Mouse (Mus musculus) intestine, embryonic 14.5 days (tissue): Measurements from ENCODE around the gene Gm10037. TPM values are rescaled to one million over a fixed set of nuclear protein-coding genes. Genes with fewer than 3 reads are reported as not detected.
A peak's percentile ranks its signal among the peaks of the same experiment; 100 is the strongest.
"Not testable (repeated sequence)": the region's sequence is repeated elsewhere in the genome, so short reads cannot be mapped to it uniquely, and the experiment has no call there.

Source experiments
- ATAC-seq: fragments of 200-750 bp; cut with Nextera tagmentation; replicated peaks from 2 replicates; pipeline ENCODE4 v1.8.0; 2017; ENCODE audit warnings: low read depth, moderate number of reproducible peaks, moderate TSS enrichment, moderate library complexity; ENCODE audit not compliant: low FRiP score, low TSS enrichment
- DNase-seq: peaks from one replicate; pipeline ENCODE4 v3.0.0-alpha.2; 2018; ENCODE audit warnings: low spot score
- H3K27ac ChIP-seq: fragments of 300-500 bp; sonication (generic); 2 replicates; pipeline ENCODE4 v1.5.1; 2014; ENCODE audit warnings: low read depth, mild to moderate bottlenecking, control low read depth
- H3K27me3 ChIP-seq: fragments of 300-500 bp; sonication (generic); replicated peaks from 2 replicates; pipeline ENCODE4 v1.6.1; 2014; ENCODE audit warnings: low read length, control low read depth; ENCODE audit not compliant: control insufficient read depth, insufficient read depth
- H3K36me3 ChIP-seq: fragments of 300-500 bp; sonication (generic); 2 replicates; pipeline ENCODE4 v1.6.1; 2014; ENCODE audit warnings: low read length, control low read depth; ENCODE audit not compliant: control insufficient read depth, insufficient read depth
- H3K4me1 ChIP-seq: fragments of 300-500 bp; sonication (generic); replicated peaks from 2 replicates; pipeline ENCODE4 v1.6.1; 2014; ENCODE audit warnings: low read length, control low read depth, mixed read lengths; ENCODE audit not compliant: control insufficient read depth, insufficient read depth
- H3K4me2 ChIP-seq: fragments of 300-500 bp; sonication (generic); 2 replicates; pipeline ENCODE4 v1.6.1; 2014; ENCODE audit warnings: low read length
- H3K4me3 ChIP-seq: fragments of 300-500 bp; sonication (generic); 2 replicates; pipeline ENCODE4 v1.5.1; 2014; ENCODE audit warnings: low read depth, low read length, control low read depth, mixed read lengths
- H3K9ac ChIP-seq: fragments of 300-500 bp; sonication (generic); 2 replicates; pipeline ENCODE4 v1.6.1; 2014; ENCODE audit warnings: mild to moderate bottlenecking, low read length
- H3K9me3 ChIP-seq: fragments of 300-500 bp; sonication (generic); 2 replicates; pipeline ENCODE4 v1.6.1; 2016; ENCODE audit warnings: low read length, control low read depth; ENCODE audit not compliant: control insufficient read depth
- WGBS: fragments of 180-500 bp; shearing (Covaris S2); extraction: QIAGEN DNeasy Blood & Tissue Kit; methylation state at CpG from one replicate; pipeline ENCODE4 v1.1.7; 2014; 5-methylcytosine and 5-hydroxymethylcytosine counted together
- polyA plus RNA-seq: library from polyadenylated mRNA; unstranded; fragments of >200 nt; fragmentation: Nextera tagmentation; extraction: Ambion mirVana; gene quantifications from 2 replicates; pipeline ENCODE4 v1.2.1, GENCODE M21; 2014

The Gm10037 gene
- 3.7 TPM in 2 replicates for polyA plus RNA-seq

DNA sequence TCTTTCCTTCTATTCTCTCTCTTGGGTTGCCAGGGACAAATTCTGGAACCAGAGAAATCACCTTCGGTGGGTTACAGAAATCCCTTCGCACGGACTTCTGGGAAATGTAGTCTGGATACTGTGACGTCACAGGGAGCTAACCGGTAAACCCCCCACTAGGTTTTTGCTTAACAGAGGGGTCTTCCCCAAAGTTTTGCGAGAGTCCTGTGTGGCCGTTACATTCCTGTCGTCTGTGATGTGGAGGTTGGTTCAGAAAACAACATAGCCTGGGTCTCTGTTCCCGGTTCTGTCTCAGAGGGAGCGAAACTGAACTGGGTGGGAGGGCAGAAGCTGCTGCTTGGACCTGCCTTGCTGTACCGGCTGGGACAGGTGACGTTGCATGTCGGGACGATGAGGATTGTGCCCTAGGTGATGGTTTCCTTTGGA, at the start of gene Gm10037:
Gm10037 (plus strand) TSS at position 196 of the 426 bp plus-strand sequence.
- Histone ChIP-seq H3K36me3 (peaks cover 7% of the 10 kb centered on the region), H3K27ac (no peak within 1 kb of the TSS), H3K27me3 (no peaks in the 10 kb centered on the region), H3K4me1 (no peaks in the 10 kb centered on the region), H3K4me2 (peak within 1 kb of the TSS; percentile 61), H3K4me3 (peak within 1 kb of the TSS; percentile 50), H3K9me3 (peaks cover 6% of the 10 kb centered on the region; the same call in 1 of the 2 replicates), H3K9ac (peak within 1 kb of the TSS; percentile 51)
- DNase-seq (peak; percentile 86), ATAC-seq (peak; percentile 87)
- 5% methylated on average over 14 of the region's 14 CpGs for WGBS

DNA sequence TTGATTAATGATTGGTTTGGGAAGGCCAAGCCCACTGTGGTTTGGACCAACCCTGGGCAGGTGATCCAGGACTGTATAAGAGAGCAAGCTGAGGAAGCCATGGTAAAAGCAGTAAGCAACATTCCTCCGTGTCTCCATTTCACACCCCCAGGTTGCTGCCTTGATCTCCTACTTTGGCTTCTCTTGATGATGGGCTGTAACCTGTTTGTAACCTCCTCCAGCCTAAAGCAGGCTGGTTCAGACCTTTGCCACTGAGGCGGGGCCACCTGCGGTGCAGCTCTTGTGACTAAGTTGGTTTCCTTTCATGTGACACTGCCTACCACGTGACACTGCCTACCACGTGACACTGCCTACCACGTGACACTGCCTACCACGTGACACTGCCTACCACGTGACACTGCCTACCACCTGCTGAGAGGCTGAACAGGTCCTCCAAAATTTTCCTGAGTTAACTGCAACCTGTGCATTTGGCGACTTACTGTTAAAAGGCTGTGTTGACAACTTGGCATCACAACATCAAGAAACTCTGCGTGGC, 38.9 kb upstream of the Gm10037 start:
- Histone ChIP-seq H3K27ac (no peak overlapping the region), H3K4me1 (no peaks in the 10 kb centered on the region), H3K4me2 (no peak overlapping the region), H3K9me3 (0 out of 2 replicates have a peak, but pooled peaks cover 5% of the 10 kb centered on the region), H3K36me3 (no peaks in the 10 kb centered on the region), H3K27me3 (no peaks in the 10 kb centered on the region), H3K9ac (no peak overlapping the region), H3K4me3 (no peak overlapping the region)
- 94% methylated on average over 10 of the region's 10 CpGs for WGBS
- no peak for ATAC-seq
- DNase-seq = no peak

DNA sequence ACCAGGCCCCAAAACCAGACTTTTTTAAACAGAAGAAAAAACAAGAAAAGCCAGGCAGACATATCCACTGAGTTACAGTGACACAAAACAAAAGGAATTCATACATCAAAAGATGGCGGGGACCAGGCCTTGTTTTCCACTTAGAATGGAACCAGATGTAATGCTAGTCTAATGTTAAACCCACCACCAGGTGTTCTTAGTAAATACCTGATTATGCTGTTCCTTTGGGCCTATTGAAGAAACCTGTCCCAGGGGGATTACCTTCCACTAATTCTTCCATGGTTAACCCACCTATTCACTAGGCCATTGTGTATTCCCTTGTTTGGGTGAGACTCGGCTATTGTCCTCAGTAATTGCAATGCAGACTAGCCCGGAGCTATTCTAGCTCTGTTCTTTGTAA, 32.3 kb upstream of the Gm10037 start:
- no peak for ATAC-seq
- Histone ChIP-seq H3K27ac (no peak overlapping the region), H3K9me3 (no peaks in the 10 kb centered on the region), H3K4me1 (no peaks in the 10 kb centered on the region), H3K27me3 (no peaks in the 10 kb centered on the region), H3K9ac (no peak overlapping the region), H3K4me3 (no peak overlapping the region), H3K36me3 (no peaks in the 10 kb centered on the region), H3K4me2 (no peak overlapping the region)
- WGBS = 90% methylated on average over 3 of the region's 3 CpGs
- DNase-seq = no peak

DNA sequence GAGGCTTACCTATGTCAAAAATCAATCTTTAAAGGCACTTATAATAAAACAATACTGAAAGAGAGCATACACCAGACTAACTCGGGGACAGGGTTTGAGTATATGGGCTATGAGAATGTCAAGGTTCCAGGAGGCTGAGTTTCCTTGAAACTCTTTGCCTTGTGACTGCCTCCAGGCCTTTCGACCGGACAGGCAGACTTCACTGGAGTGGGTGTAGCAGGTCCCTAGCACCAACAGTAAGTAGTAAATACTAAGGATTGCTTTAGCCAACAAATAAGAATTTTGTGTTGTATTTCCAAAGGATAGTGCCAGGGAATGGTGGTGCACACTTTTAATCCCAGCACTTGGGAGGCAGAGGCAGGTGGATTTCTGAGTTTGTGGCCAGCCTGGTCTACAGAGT, 31.8 kb upstream of the Gm10037 start:
- ATAC-seq, H3K9me3 ChIP-seq: not testable (repeated sequence)
- 85% methylated on average over 3 of the region's 3 CpGs for WGBS

DNA sequence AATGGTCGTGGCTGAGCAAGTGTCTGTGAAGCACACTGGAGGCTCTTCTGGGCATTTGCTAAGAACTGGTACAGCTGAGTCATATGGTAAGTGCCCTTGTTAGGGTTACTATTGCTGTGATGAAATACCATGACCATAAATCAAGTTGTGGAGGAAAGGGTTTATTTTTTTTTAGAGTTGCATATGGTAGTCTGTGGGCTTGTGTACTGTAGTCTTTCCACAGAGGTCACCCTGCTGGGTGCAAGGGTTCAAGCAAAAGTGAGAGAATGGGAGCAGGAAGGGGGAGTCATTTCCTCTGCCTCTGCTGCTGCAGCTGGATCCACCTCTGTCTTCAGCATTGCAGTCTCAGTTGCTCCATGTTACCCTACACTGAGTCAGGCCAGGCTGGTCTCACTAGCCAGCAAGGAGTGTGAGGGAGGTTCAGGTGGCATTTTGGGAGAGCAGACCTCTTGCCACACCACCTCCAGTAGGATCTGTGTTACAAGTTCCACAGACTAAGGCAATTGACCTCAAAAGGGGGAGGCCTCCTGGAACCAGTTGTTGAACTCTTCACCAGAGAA, 19.2 kb upstream of the Gm10037 start:
- DNase-seq = no peak
- 41% methylated on average over 1 of the region's 1 CpGs for WGBS
- no peaks in the 10 kb centered on the region for H3K9me3 ChIP-seq
- no peak for ATAC-seq
- H3K36me3 ChIP-seq = no peaks in the 10 kb centered on the region
- H3K9ac ChIP-seq = no peak overlapping the region
- H3K27ac ChIP-seq = no peak overlapping the region
- H3K4me2 ChIP-seq = no peak overlapping the region
- no peaks in the 10 kb centered on the region for H3K4me1 ChIP-seq
- H3K27me3 ChIP-seq = no peaks in the 10 kb centered on the region
- no peak overlapping the region for H3K4me3 ChIP-seq

More for the DNA sequence above, 31.8 kb upstream of the Gm10037 start:
- not testable (repeated sequence) for H3K27me3 ChIP-seq, H3K4me2 ChIP-seq, H3K27ac ChIP-seq, H3K4me3 ChIP-seq, DNase-seq, H3K36me3 ChIP-seq, H3K9ac ChIP-seq, H3K4me1 ChIP-seq

DNA sequence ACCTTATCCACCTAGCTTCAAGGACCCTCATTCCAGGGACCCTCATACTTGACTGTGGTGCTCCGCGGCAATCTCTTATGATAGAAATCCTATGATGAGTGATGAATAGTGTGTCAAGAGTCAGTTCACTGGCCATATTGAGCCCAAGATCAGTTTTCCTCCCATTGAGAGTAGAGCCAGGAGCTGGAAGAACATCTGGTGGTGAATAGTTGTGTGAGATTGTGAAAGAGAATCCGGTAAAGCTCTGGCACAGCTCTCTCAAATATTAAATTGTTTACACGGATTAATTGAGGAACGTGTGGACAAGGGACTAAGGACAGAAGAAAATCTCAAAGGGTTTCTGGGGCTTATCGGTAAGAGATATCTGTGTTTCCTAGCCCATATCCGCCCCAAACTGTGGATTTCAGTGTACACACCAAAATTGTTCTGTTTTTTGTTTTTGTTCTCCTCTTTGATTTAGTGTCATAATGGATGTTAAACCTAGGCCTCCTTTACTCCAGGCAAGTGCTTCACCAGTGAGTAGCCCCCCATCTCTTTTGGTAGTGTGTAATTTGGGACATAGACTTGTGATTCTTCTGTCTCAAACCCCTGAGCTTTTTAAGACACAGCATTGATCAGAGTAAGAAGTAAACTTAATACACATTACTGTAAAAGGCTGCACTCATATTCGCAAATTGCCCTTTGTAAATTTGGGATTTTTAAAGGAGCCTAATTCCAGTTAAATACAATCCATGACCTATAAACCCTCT, 17.8 kb upstream of the Gm10037 start:
- Histone ChIP-seq H3K27ac (no peak overlapping the region), H3K4me3 (peak overlapping the region; percentile 70), H3K27me3 (no peaks in the 10 kb centered on the region), H3K9me3 (no peaks in the 10 kb centered on the region), H3K4me1 (no peaks in the 10 kb centered on the region), H3K4me2 (peak overlapping the region; percentile 17; the same call in 1 of the 2 replicates), H3K9ac (no peak overlapping the region), H3K36me3 (no peaks in the 10 kb centered on the region)
- DNase-seq = no peak
- ATAC-seq = peak; percentile 26
- 81% methylated on average over 8 of the region's 8 CpGs for WGBS

DNA sequence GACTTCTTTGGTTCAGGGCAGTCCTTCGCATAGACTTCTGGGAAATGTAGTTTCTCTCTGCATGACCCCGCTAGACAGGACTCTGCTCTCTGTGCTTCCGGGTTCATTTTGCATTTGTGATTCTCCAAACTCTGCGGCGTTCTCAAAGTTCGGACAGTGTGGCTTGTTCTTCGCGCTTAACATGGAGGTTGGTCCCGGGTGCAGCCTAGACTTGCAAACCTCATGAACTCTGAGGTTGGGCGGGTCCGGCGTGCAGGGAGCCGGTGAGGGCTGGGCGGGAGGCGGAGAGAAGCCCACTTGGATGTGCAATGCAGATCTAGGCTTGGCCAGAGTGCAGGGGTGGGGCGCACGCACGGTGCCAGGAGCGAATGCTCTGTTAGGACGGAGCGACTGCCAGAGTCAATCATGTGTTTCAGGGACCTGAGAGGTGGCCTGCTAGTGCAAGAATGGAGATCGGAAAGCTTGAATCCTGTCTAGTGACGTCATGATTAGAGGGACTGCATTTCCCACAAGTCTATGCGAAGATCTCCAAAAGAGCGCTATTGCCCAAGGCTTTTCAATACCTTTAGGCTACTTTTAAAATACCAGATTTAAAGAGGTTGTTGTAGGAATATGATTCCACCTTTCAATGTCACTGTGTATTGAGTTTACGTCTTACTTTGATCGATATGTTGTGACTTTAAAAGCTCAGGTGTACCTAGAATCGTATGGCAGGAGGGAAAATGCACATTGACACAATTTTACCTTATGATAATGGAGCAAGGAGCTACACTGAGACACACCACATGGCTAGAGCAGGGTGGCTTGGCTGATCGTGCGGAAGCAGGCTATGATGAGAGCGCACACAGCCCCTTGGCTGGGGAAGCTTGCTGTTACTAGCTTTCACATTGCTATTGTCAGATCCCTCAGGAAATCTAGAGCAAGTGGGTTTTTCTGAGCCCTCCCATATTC, 16.9 kb upstream of the Gm10037 start, which contains the start of gene Zfp273:
Zfp273 (plus strand) TSS at position 31 of the 951 bp plus-strand sequence.
- 4% methylated on average over 31 of the region's 31 CpGs for WGBS
- DNase-seq (peak; percentile 96), ATAC-seq (peak; percentile 96)
- H3K4me3 ChIP-seq = peak within 1 kb of the TSS; percentile 70
- no peaks in the 10 kb centered on the region for H3K9me3 ChIP-seq
- no peaks in the 10 kb centered on the region for H3K27me3 ChIP-seq
- peak within 1 kb of the TSS; percentile 44 for H3K9ac ChIP-seq
- H3K27ac ChIP-seq = peak within 1 kb of the TSS; percentile 72
- H3K4me2 ChIP-seq = peak within 1 kb of the TSS; percentile 74
- no peaks in the 10 kb centered on the region for H3K4me1 ChIP-seq
- H3K36me3 ChIP-seq = no peaks in the 10 kb centered on the region

DNA sequence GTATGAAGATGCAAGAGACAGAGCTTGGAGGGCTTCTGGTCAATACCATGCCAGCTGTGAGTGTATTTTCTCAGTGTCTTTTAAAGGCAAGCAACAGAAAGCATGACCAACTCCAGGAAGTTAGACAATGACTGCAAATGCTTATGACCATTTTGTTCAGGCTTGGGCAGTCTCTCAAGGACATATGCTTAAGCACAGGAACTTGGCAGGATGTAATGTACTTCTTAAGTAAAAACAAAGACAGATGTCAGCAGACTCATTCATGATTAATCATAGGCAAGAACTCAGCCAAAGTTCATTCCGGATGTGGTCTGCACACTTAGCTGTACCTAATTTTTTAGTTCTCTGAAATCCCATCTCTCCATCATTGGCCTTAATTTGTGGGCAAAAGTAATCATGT, 12.3 kb upstream of the Gm10037 start:
- DNase-seq (no peak), ATAC-seq (no peak)
- H3K9ac ChIP-seq = no peak overlapping the region
- H3K36me3 ChIP-seq = no peaks in the 10 kb centered on the region
- no peaks in the 10 kb centered on the region for H3K4me1 ChIP-seq
- H3K4me3 ChIP-seq = no peak overlapping the region
- WGBS = 85% methylated on average over 1 of the region's 1 CpGs
- no peaks in the 10 kb centered on the region for H3K9me3 ChIP-seq
- no peaks in the 10 kb centered on the region for H3K27me3 ChIP-seq
- no peak overlapping the region for H3K27ac ChIP-seq
- H3K4me2 ChIP-seq = no peak overlapping the region
